Mouse (Mus musculus) neural tube, embryonic 11.5 days (tissue): ENCODE data around the gene Jup. TPM values are rescaled to one million over a fixed set of nuclear protein-coding genes. Genes with fewer than 3 reads are reported as not detected.
A peak's percentile ranks its signal among the peaks of the same experiment; 100 is the strongest.

Experiments
- ATAC-seq: fragments of 200-750 bp; cut with Nextera tagmentation; 2 replicates; pipeline ENCODE4 v1.8.0; 2017; ENCODE audit warnings: moderate number of reproducible peaks, mild to moderate bottlenecking, moderate TSS enrichment, moderate library complexity; ENCODE audit not compliant: insufficient read depth, low FRiP score, low TSS enrichment
- DNase-seq: peaks from one replicate; pipeline ENCODE4 v3.0.0-alpha.2; 2015; ENCODE audit warnings: low spot score
- H3K27ac ChIP-seq: fragments of 300-500 bp; sonication (generic); 2 replicates; pipeline ENCODE4 v1.5.1; 2014; ENCODE audit warnings: low read depth, mild to moderate bottlenecking, low read length
- H3K27me3 ChIP-seq: fragments of 300-500 bp; sonication (generic); 2 replicates; pipeline ENCODE4 v1.6.1; 2014; ENCODE audit warnings: mild to moderate bottlenecking, low read length, mixed read lengths; ENCODE audit not compliant: control insufficient read depth, insufficient read depth
- H3K36me3 ChIP-seq: fragments of 300-500 bp; sonication (generic); 2 replicates; pipeline ENCODE4 v1.6.1; 2014; ENCODE audit warnings: mild to moderate bottlenecking, low read length, moderate library complexity, mixed read lengths; ENCODE audit not compliant: control insufficient read depth, insufficient read depth
- H3K4me1 ChIP-seq: fragments of 300-500 bp; sonication (generic); 2 replicates; pipeline ENCODE4 v1.6.1; 2014; ENCODE audit warnings: low read length, mixed read lengths; ENCODE audit not compliant: control insufficient read depth, insufficient read depth
- H3K4me2 ChIP-seq: fragments of 300-500 bp; sonication (generic); 2 replicates; pipeline ENCODE4 v1.6.1; 2014; ENCODE audit warnings: low read depth, mild to moderate bottlenecking, moderate library complexity
- H3K4me3 ChIP-seq: fragments of 300-500 bp; sonication (generic); 2 replicates; pipeline ENCODE4 v1.5.1; 2014; ENCODE audit warnings: low read depth, low read length
- H3K9ac ChIP-seq: fragments of 300-500 bp; sonication (generic); 2 replicates; pipeline ENCODE4 v1.6.1; 2014; ENCODE audit warnings: mild to moderate bottlenecking, low read length
- H3K9me3 ChIP-seq: fragments of 300-500 bp; sonication (generic); 2 replicates; pipeline ENCODE4 v1.6.1; 2016; ENCODE audit warnings: low read length; ENCODE audit not compliant: control insufficient read depth
- WGBS: fragments of 180-500 bp; shearing (Covaris S2); extraction: QIAGEN DNeasy Blood & Tissue Kit; methylation state at CpG from one replicate; pipeline ENCODE4 v1.1.7; 2014; 5-methylcytosine and 5-hydroxymethylcytosine counted together
- polyA plus RNA-seq: library from polyadenylated mRNA; unstranded; fragments of >200 nt; fragmentation: Nextera tagmentation; extraction: Ambion mirVana; gene quantifications from 2 replicates; pipeline ENCODE4 v1.2.1, GENCODE M21; 2014

Jup gene
- polyA plus RNA-seq, 1 experiment from 2014 or later = 48.8 TPM

DNA sequence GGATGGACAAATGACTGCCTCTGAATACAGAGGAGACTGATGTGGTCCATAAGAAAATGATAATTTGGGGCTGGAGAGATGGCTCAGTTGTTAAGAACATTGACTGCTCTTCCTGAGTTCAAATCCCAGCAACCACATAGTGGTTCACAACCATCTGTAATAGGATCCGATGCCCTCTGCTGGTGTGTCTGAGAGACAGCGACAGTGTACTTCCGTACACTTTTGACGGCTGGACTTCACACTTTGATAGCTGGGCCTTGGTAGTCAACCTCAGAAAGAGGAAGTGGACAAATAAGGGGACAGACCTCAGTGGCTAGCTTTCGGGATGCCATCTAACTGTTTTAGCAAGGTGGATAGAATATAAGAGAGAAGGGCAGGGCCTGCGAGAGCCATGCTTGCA is 37.4 kb downstream of the Jup start:
- Histone ChIP-seq H3K36me3 (no peaks in the 10 kb centered on the region), H3K9me3 (no peaks in the 10 kb centered on the region), H3K27ac (no peak overlapping the region), H3K9ac (no peak overlapping the region), H3K27me3 (peaks cover 16% of the 10 kb centered on the region), H3K4me3 (no peak overlapping the region), H3K4me2 (no peak overlapping the region), H3K4me1 (no peaks in the 10 kb centered on the region)
- 81% methylated on average over 6 of the region's 6 CpGs for WGBS
- ATAC-seq = no peak
- no peak for DNase-seq

DNA sequence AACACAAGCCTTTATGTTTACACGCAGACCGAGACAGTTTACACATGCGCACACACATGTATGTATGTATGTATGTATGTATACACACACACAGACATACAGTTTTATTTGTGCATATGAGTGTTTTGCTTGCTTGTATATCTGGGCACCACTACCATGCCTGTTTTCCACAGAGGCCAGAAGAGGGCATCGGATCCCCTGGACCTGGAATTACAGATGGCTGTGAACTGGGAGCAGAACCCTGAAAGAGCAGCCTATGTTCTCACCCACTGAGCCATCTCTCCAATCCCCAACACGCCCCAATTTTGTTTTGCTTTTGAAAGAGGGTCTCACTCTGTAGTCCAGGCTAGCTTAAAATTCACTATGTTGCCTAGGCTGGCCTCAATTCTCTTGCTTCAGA is 40.2 kb downstream of the Jup start:
- no peak overlapping the region for H3K4me2 ChIP-seq
- 54% methylated on average over 5 of the region's 5 CpGs for WGBS
- no peaks in the 10 kb centered on the region for H3K9me3 ChIP-seq
- no peak for DNase-seq
- 0 out of 2 replicates have a peak, but pooled peaks cover 2% of the 10 kb centered on the region for H3K4me1 ChIP-seq
- H3K4me3 ChIP-seq = no peak overlapping the region
- ATAC-seq = no peak
- H3K27me3 ChIP-seq = peaks cover 25% of the 10 kb centered on the region
- H3K36me3 ChIP-seq = no peaks in the 10 kb centered on the region
- H3K27ac ChIP-seq = no peak overlapping the region
- H3K9ac ChIP-seq = no peak overlapping the region

DNA sequence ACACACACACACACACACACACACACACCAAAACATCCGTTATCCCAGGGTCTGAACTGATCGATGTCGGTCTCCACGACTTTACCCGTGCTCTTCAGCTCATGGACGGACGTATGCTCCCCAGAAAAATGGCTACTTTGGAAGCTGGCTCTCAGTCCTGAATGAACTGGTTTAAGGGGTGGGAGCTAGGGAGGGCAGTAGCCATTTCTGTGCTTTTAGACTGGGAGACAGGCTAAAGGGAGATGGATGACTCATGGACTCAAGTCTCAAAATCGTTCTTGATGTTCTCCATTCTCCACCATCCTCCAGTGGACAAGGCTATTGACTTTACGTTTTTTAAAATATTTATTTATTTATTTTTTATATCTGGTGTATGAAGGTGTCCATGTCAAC is 40.7 kb downstream of the Jup start:
- ATAC-seq = no peak
- Histone ChIP-seq H3K4me2 (peak overlapping the region; percentile 99), H3K9ac (peak overlapping the region; percentile 71; the same call in 1 of the 2 replicates), H3K27ac (no peak overlapping the region), H3K4me3 (peak overlapping the region; percentile 72), H3K4me1 (0 out of 2 replicates have a peak, but pooled peaks cover 2% of the 10 kb centered on the region), H3K27me3 (peaks cover 25% of the 10 kb centered on the region), H3K9me3 (no peaks in the 10 kb centered on the region), H3K36me3 (no peaks in the 10 kb centered on the region)
- 23% methylated on average over 9 of the region's 9 CpGs for WGBS
- no peak for DNase-seq

DNA sequence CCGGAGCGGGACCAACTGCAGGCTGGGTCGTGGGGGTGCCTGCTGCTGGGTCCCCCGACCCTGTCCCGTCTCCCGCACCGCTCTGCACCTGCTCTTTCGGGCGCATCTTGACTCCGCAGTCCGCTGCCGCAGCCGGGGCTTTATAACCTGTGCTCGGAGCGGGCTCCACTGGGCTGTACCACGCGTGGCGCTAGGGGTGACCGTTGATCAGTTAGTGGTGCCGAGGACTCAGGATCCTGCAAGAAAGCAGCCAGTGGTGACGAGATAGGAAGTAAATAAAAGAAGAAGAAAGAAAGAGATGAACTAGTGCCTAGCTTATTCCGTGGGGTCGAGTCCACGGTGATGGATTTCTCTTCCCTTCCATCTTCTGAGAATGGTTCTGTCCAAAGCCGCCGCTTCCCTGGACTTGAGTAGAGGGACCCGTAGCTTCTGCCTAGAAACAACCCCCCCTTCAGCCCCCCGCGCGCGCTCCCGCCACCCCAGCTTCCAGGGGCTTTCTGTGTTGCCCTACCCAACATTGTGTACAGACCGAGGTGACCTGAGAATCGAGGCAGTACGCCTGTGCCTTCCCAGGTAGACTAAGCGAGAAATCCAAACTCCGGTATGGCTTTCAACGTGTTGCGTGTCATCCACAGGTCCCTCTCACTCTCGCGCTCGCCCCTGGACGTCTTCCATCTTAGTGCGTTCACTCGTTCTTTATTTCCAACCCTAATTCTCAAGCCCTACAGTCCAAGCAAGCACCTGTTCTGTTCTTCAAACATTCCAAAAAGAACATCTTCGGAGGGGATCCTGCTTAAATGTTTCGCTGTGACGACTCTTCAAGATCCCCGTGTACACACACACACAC is 41.4 kb downstream of the Jup start, which contains the start of gene Hap1:
Gene Hap1 (minus strand): TSS at position 157 of the 847 bp plus-strand sequence.
- Histone ChIP-seq H3K9me3 (no peaks in the 10 kb centered on the region), H3K4me3 (peak within 1 kb of the TSS; percentile 72), H3K27me3 (peaks cover 25% of the 10 kb centered on the region), H3K4me1 (0 out of 2 replicates have a peak, but pooled peaks cover 2% of the 10 kb centered on the region), H3K4me2 (peak within 1 kb of the TSS; percentile 99), H3K9ac (peak within 1 kb of the TSS; percentile 71), H3K27ac (no peak within 1 kb of the TSS), H3K36me3 (no peaks in the 10 kb centered on the region)
- WGBS = 1% methylated on average over 49 of the region's 49 CpGs
- DNase-seq (peak; percentile 87), ATAC-seq (peak; percentile 76)

DNA sequence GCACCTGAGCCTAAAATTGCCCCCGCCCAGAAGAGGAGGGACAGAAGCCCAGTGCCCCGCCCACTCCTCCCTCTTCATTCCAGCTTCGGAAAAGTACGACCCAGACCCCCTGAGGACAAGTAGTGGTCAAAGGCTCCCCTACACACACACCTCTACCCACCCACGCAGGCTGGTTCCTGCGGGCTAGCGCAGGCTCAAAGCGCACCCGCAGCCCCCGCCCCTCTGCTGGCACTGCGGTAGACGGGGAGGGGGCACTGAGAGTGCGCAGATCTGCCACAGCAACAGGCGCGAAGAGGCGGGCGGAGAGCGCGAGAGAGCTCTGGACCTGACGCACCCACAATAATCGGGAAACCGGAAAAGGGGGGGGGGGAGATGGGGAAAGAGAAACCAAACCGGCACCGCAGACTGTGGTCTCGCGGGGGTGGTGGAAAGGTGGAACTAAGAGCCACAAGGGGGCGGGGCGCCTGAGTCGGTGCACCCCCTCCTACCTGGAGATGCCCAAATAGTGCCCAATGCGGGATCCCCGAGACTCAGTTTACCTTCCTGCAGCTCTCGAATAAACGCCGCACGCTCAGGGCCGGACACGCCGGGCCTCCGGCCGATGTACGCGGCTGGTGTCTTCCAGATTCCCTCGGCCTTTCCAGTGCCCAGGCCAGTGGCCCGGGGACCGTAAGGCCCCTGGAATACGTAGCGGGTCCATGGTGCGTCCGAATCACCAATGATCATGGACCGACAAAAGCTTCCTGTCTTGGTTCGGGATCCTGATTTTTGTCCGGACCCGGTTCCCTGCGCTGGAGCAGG is 42.2 kb downstream of the Jup start:
- Histone ChIP-seq H3K9ac (peak overlapping the region; percentile 71), H3K4me3 (peak overlapping the region; percentile 72), H3K27me3 (peaks cover 25% of the 10 kb centered on the region), H3K4me2 (peak overlapping the region; percentile 99), H3K36me3 (no peaks in the 10 kb centered on the region), H3K4me1 (0 out of 2 replicates have a peak, but pooled peaks cover 2% of the 10 kb centered on the region), H3K27ac (no peak overlapping the region), H3K9me3 (no peaks in the 10 kb centered on the region)
- DNase-seq (peak; percentile 39), ATAC-seq (peak; percentile 37; the same call in 1 of the 2 replicates)
- WGBS = 1% methylated on average over 54 of the region's 54 CpGs

DNA sequence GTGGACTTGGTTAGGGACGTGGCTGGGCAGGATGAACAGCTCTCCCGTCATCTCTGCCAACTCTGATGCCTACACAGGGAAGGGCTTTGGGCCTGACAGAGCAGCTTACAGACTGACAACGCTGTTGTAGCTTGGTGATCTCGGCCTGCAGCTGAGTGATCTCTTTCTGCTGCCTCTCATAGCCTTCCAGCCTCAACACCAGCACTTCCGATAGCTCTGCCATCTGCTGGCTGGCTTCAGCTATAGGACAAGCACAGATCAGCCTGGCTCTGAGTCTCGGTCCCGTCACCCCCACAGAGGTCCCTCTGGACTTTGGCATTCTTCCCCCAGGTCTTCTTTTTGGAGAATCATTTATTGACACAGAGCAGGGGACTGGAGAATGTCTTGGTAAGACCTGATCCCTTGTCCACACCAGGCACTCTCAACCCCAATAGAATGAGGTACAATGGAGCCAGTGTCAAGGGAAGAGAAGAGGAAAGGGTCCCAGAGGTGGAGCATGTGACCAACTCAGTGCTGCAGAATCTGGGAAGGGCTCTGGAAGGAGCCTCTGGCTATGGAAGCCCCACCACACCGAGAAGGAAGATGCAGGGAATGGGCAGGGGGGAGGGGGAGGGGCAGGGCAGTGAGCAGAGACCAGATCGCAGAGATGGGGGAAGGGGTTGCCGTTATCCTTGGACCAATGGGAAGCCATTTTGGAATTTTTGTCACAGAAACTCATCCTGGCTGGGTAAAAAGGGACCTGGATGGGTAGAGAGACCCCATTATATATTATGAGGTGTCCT is 45.3 kb downstream of the Jup start:
- Histone ChIP-seq H3K27me3 (peaks cover 17% of the 10 kb centered on the region), H3K27ac (no peak overlapping the region), H3K9me3 (no peaks in the 10 kb centered on the region), H3K4me2 (no peak overlapping the region), H3K9ac (no peak overlapping the region), H3K4me3 (no peak overlapping the region), H3K36me3 (no peaks in the 10 kb centered on the region), H3K4me1 (0 out of 2 replicates have a peak, but pooled peaks cover 2% of the 10 kb centered on the region)
- WGBS = 34% methylated on average over 10 of the region's 10 CpGs
- no peak for ATAC-seq
- peak; percentile 45 for DNase-seq

DNA sequence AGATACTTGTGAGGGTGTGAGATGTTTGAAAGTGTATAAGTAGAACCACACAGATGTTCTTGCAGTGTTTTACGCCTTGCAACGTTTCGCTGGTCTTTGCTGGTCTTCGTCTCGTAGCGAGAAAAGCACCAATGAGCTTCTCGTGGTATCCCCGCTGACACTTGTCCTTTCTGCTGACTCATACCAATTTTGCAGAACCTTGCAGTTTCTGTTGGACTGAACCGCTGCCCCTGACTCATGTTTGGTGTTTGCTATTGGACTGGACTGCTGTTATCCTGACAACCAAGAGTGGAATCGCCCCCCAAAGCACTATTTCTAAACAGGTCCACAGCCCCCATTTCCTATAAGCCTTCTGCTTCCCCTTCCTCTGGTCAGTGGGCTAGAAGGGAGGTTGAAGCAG is 53.3 kb downstream of the Jup start:
- Histone ChIP-seq H3K9me3 (no peaks in the 10 kb centered on the region), H3K9ac (no peak overlapping the region), H3K36me3 (no peaks in the 10 kb centered on the region), H3K4me2 (no peak overlapping the region), H3K4me1 (no peaks in the 10 kb centered on the region), H3K27me3 (no peaks in the 10 kb centered on the region), H3K27ac (no peak overlapping the region), H3K4me3 (no peak overlapping the region)
- DNase-seq (no peak), ATAC-seq (no peak)
- WGBS = 92% methylated on average over 10 of the region's 10 CpGs

DNA sequence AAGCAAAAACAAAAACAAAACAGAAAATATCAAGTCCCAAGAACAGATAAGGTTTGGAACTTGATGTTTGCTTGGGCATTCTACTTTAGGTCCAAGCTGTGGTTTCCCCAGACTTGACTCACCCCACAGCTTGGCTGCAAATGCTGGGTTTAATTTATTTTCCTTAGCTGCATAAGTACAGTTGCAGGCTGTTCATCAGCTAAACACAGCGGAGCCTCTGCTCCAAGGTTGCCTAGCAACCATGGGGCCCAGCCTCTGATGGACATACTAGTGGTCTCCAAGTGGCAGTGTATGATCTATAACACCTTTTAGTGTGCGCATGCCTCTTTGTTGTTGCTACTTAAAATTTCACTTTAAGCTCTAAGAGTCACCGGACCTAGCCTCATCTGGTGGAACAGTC is 61.8 kb downstream of the Jup start:
- no peaks in the 10 kb centered on the region for H3K9me3 ChIP-seq
- no peaks in the 10 kb centered on the region for H3K27me3 ChIP-seq
- no peak overlapping the region for H3K9ac ChIP-seq
- DNase-seq (peak; percentile 48), ATAC-seq (no peak)
- no peak overlapping the region for H3K4me2 ChIP-seq
- no peak overlapping the region for H3K4me3 ChIP-seq
- H3K27ac ChIP-seq = peak overlapping the region; percentile 44; the same call in 1 of the 2 replicates
- H3K4me1 ChIP-seq = peaks cover 3% of the 10 kb centered on the region; the same call in 1 of the 2 replicates
- H3K36me3 ChIP-seq = no peaks in the 10 kb centered on the region
- 61% methylated on average over 3 of the region's 3 CpGs for WGBS
